Mouse (Mus musculus) adrenal gland (tissue): ENCODE measurements at regions not wholly inside any gene's neighbourhood (a gene's known extent, or its start where the extent isn't known, plus 50 kb on each side); places are given as distances from the start of the nearest gene placed in this dataset.

Source experiments
- intact Hi-C: fragments of 180-260 bp; cut with DNase I; formaldehyde crosslinking; loops from one replicate; pipeline ENCODE4 v1.15.1; 2025

DNA sequence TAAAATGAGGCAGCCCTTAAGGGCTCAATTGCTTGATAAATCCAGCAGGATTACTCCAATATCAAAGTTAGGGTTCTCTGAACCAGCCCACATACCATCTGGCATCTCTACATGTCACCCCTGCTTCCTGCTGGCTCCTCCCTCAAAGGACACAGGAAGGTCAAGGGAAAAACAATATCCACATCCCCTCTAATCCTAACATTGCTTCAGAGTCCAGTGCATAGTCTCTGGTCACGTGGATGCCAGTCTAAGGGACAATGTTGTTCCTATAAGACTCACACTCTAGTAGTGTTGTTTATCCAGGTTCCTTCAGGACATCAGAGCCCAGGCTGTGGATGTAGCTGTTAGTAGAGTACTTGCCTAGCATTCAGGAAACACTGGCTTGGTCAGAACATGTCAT is 124.9 kb upstream of the Foxa2 start:
- intact Hi-C loops = no loop called here

DNA sequence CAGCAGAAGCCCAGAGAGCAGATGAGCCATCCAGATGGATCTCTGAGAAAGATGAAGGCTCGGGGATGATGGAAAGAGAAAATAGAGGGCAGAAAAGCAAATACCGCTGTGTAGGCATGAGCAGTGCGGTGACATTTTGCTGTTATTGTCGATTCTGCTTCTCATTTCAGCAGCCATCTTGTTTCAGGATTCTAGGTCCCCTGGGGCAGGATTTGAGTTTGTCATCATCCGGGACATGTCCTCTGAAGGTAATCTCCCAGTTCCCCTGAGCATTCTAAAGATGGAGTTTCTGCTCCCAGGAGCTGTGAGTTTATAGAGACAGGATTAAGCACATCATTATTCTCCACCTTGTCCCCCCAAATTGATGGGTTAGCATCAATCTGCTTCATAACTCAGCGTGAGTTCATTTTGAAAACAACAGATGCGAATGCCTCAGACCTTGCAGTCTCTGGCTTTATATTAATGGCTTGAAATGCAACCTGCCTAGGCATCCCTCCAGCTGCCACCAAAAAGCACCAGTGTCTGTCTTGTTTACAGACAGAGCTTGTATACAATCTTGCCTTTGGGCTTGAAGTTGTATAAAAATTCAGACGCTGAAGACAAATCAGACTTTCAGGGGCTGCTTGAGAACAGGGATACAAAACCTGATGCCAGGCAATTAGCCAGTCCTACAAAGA is 128.6 kb upstream of the Foxa2 start:
- intact Hi-C loops = no loop called here

DNA sequence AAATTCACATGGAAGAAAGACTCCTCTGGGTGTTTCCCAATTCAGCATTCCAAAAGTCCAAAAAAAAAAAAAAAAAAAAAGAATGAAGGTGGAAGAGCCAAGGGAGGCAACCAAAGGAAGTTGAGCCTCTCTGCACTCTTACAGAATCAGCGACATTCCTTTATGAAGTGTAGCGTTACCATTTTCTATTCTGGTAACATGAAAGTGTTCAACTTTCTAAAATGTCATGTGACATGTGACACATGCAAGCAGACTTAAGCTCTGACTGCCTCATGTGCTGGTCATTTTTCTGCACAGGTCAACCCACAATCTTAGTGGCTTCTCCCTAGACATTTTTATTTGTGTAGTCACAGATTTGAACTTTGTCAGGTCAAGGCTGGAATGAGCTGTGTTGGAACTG is 133.5 kb upstream of the Foxa2 start:
- intact Hi-C loops = no loop called here

DNA sequence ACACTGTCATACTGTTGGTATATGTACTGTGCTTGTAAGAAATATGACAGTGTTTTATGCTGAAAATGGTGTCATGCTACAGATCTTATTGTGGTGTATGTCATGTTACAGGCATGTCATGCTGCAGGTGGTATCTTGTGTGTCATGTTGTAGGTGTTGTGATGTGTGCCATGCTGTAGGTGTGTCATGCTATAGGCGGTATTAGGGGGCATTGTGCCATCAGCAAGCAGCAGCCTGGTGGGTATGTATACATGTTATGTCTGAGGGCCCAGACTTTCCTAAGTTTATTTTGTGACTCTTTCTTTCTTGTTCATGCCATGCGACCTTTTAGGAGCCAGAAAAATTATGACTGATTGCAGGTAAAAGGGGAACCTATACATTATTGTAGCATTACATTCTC is 134.7 kb upstream of the Foxa2 start:
- intact Hi-C loops = no loop called here

DNA sequence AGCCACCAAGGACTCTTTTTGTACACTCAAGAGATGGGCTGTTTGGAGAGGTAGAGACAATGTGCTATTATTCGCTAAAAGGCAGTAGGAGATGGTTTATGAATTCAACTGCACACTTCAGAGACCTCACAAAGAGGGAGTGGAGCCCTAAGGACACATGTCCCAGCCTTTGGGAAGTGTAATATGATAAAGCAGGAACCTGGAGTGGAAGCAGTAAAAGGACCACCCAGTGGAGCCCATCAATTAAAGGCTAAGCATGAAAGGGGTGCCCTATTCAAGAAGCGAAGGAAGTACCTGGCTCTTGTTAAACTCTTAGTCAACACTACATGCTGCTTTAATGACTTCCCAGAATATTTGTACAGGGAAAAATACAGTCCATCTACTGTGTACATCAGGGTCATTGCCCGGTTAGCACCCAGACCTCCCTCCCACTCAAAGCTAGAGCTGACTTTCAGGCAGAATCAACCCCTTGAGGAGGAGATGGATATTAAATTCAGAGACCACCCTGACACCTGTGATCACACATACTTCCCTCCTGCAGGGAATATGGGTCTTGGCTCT is 135.8 kb upstream of the Foxa2 start:
- intact Hi-C loops = no loop called here

DNA sequence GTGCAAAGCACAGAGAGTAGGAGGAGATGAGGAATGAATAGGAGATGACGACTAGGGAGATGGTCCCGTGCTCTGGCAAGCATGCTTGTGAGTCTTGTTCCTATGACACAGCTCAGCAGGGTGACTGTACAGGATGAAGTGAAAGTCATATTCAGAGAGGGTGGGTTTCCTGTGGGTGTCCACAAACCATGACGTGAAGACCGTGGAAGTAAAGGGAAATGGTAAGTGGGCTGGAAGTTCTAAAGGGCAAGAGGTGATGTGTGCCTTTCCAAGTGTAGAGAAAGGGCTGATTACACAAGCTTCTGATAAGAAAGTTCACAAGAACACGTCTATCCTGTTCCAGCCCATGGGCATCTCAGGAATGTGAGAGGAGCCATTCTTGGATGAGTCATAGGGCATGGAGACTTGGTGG is 138.0 kb upstream of the Foxa2 start:
- intact Hi-C loops = no loop called here

DNA sequence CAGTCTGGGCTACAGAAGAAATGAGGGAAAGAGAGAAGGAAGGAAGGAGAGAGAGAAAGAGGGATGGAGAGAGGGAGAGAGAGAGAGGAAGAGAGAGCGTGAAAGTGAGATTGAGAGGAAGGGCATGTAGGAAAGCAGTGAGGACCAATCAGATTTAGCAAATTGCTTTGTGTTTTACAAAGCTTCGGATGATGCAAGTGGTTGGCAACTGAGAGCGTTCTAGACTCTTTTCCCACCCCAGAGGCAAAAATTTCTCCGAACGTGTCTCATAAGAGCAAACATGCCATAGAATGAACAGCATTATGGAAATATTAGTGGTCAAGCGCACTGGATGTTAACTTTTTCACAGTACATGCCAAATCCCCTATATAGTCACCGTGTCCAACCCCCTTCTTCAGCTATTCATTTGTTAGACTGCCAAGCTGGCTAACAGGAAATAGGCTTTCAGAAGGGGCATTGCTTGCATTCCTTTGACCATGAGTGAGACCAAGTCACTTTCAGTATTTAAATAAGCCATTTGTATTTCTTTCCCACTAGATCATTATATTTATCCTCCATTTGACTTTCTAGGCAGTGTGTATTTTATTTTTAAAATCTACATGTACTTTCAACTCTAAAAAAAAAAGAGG is 139.7 kb upstream of the Foxa2 start:
- intact Hi-C loops = no loop called here

DNA sequence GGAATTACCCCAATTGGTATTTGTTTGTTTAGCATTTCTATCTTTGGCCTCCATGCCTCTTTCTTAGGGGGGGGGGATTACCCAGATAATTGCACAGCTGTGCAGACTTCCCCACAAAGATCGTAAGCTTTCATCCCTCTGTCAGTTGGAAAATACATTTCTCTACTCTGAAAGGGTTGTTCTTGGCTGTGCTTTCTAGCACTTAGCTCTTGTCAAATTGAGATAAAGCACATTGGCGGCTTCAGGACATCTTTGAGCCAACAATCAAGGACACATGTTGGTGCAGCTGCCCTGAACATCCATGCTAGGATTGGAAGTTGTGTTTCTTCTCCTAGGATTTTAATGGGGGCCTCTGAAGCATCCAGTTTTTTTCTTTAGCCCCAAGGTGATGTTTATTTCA is 142.1 kb upstream of the Foxa2 start:
- intact Hi-C loops = no loop called here

DNA sequence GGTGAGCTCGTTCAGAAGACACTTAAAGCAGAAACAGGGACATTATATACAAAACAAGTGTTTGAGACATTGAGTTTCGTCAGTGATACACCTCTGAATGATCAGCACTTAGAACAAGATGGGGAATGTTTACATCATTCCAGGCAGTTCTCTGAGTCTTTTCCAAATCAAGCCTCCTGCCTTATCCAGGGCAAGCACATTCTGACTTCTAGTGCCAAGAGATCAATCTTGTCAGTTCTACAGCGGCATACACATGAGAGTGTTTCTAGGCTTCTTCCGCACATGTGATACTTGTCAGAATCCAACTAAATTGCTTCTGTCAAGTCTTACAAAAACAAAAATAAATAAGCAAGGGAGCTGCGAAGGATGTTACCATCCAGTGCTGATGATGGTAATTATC is 142.5 kb upstream of the Foxa2 start:
- intact Hi-C loops = no loop called here

DNA sequence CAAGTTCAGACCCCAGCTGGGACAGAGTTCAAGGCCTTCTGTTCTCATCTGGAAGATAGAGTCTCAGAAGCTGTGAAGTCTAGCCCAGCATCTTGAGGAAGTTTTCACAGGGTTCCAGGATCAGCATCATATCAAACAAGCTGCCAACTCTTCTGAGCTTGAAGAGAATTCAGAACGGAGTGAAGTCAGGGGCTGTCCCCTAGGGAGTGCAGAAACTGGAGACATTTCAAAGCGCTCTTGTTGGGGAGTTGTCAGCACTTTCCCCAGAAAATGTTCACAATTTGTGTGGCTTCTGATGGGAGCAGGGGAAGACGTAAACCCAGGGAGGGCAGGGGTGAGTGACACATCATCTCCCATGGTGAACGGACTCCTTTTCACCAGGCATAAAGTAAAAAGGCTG is 146.2 kb upstream of the Foxa2 start:
- intact Hi-C loops = no loop called here

DNA sequence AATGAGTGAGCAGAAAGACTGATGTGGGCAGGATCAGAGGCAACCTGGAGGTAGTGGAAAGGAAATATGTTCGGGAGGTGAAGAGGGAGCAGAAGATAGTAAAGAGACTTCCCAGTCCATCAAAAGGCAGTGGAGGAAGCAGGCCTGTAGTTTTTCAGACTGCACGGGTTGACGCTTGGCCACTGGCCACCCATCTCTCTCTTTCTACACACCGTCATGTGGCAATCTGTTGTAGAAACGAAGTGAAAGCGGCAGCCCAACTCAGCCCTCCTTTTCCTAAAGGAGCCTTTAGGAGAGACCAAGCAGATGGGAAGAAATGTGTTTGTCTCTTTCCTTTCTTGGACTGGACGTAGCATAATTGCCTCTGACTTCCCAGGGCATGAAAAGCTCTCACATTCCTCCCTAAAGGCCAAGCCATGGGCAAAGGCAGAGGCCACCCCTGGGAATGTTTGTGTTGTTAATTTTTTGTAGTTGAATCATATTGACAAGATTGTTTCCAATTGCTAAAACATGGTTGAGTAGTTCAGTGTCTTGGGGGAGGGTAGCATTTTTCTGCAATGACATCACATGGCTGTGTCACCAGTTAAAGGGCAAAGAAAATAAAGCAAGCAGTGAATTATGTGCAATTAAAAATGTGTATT is 150.7 kb upstream of the Foxa2 start:
- intact Hi-C loops = no loop called here

DNA sequence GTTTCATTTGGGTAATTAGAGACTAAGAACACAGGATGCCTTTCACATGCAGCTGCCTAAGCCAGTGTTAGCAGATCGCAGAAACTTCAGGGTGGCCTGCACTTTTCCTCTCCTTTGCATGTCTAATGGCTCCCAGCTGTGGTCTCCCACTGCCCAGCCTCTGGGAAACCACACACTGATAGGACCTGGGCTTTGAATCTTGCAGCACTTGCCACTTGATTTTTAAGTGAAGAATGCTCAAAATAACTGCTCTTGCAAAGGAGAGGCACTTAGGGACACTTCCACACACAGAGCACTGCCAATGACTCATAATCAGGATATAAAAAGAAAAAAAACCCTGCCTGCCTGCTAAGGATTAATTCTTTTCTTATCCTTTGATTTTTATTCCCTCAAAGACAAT is 159.9 kb upstream of the Foxa2 start:
- intact Hi-C loops = no loop called here

DNA sequence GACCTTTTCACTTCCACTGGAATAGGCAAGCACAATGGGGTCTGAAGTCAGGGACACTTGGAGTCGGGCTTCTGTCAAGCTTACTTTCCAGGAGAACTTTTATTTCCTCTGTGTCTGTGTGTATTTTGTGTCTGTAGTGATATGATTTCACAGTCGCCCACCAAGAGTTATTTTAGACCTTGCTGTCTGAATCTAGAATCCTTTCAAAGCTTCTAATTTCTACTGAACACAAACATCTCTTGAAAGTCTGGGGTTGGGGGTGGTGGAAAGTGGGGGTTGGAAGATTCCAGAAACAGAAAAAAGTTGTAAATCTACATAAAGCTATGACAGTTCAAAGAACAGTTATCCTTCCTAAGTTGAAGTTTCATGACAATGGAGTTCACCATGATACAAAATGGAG is 164.0 kb upstream of the Foxa2 start:
- intact Hi-C loops = no loop called here

DNA sequence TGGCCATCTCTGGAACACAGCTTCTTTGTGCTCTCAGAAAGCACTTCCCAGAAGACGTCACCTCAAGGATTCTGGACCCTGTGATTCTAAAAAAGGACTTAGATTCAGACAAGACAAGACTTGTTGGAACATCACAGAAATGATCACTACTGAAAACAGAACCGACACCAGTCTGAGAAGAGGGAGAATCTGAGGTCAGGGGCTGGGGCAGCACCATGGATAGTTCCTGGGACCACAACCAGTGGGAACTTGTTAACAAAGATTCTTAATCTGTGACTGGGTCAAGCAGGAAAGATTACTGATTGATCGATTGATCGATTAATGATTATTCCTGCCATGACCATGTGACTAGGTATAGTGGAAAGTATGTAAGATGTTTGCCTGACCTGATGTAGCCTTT is 170.4 kb upstream of the Foxa2 start:
- intact Hi-C loops = no loop called here

DNA sequence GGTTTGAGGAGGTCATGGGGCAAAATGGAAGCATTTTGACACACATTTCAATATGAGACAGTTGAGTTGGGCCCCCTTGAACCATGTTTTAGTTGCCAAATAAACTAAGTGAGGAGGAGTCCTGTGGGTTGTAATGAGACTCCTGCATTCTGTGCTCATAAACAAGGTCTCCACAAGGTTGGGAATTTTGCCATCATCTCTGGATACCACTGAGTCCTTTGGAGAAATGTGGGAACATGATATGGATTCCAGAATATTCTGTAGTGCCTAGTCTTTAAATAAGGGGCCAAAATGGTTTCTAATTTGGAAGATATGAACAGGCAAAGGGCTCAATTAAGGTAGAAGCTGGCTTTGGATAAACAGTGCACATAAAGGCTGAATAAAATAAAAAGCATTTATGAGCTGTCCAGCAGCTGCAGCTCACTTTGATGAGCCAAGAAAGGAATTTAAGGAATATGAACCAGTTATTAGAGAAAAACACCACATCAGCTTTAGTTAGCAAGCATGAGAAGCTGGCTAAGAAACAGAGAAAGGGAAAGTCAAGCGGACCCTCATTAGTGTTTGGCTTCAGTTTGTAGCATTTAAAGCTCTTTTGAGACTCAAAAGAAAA is 161.3 kb upstream of the Sstr4 start:
- intact Hi-C loops = no loop called here

DNA sequence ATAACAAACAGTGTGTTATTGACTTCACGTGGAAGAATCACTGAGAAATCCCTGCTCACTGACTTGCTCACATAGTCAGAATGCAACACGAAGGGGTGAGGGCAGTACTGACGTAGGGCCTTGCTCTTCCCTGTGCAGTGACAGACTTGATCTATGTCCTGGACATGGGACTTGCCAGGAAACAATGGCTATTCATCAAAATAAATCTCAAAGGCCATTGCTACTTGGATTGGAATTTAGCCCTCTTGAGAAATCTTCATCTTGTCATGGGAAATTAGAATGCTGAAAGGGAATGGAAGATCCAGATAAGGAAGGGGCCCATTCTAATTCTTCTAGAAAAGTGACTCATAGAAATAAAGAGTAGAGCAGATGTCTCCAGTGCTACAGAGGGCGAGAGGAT is 158.0 kb upstream of the Sstr4 start:
- intact Hi-C loops = no loop called here

DNA sequence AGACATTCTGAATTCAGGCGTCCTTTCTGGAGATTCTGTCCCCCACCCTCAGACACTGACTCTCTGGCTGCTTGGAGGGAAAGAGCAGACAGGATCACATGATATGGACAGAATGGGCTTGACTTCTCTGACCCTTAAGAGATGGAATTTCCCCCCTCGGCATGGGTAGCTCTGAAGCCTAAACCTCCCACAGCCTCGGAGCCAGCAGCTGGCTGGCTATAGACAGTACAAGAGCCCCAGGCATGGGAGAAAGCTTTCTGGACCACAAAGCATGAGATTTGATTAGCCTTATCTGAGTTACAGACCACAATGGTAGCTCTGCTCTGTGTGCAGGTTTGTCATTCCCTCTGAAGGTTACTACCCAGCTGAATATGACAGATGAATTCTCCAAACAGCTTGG is 156.1 kb upstream of the Sstr4 start:
- intact Hi-C loops = no loop called here

DNA sequence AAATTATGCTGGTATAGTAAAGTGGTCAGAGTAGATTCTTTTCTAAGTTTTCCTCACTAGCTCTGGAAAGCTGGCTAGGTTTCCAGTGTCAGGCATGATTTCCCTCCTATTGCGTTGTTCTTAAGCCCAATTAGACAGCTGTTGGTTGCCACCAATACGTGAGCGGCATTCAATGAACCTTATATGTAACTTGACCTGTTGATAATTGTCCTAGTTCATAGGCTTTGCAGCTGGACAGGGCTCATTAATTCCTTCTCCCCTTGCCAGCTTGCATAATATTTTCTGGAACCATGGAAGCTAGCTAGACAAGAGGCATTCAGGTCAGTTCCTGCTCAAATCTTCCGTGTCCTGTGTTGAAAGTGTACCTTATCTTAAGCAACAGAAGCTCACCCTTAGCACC is 152.9 kb upstream of the Sstr4 start:
- intact Hi-C loops = no loop called here

DNA sequence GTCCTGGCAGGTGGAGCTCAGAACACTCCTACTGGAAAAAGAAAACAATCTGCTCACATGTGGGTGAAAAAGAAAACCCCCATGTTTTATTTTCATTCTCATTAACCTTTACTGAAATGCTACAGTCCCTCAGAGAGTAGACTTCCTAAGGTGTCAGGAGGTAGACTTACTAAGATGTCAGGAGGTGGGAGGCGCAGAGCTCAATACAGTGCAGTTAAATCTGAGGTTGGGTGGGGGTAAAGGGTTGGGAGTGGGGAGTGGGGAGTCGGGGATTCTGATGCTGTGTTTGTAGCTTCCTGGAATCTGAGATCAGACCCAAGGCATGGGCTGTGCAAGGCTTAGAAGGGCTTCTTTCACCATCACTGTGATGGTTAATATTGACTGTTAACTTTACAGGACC is 149.6 kb upstream of the Sstr4 start:
- intact Hi-C loops = no loop called here

DNA sequence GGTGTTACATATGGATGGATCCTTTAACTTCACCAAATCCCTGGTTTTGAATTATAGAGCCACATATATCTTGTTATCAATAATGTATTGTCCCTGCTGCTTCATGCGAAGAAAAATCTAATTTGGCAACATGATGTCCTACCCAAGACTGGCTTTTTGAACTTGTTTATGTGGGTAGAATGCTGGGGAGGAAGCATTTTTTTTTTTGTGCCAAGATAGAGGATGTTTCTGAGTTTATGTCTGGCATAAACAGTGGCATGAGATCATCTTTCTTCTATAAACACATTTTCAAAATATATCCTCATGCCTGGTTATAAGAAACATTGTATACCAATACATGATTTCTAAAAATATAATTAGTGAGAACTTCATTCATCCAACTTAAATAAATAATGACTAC is 144.2 kb upstream of the Sstr4 start:
- intact Hi-C loops = no loop called here

DNA sequence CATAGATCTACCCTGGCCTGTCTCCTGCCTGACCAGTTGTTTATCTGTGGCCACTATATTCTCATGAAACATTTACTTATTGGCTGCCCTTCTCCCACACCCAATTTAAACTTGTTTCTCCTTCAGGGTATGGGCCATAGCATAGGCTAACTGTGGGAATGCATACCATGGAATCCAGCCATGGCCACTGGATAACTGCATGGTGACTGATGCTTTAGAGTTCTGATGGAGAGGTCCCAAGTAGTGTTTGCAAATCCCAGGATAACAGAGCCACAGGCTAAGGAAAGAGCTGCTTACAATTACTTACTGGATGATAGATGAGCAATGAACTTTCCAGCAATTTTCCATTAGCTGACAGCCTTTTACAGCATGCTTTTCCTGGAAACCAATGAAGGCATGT is 139.5 kb upstream of the Sstr4 start:
- intact Hi-C loops = no loop called here

DNA sequence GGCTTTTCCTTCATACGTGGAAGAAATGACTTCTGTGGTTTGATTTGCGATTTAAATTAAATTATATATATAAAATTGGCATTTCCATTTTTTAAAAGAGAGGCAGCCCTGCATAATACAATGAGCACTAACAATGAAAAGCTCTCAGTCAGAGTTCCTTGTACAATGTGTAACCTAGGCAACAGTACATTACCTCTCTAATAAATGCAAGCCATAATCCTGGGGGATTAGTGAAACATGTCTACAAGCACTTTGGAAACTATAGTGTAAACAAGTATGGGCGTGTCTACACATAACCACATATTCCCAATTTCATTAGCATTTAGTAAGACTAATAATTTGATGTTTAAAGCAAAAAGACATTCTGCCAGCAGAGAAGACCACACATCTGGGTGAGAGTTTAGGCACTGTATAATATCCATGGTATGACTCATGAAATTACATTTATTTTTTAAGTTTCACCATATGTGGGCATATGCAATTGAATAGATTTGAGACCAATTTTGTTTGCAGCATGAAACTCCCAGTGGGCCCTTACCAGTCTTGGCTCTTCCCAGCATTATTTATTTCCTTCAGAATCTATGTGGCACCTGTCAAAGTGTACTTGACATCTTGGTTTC is 130.9 kb upstream of the Sstr4 start:
- intact Hi-C loops = no loop called here
